ENCODE assay signal across 15 mouse cellular contexts in genomic region chr17:29422912-29423504, GRCm38 (mm10).
DNase-seq lines count a peak whose midpoint lies in the region; ATAC-seq and TF ChIP-seq lines count a peak whose summit lies in the region.
"Had no signal": no experiment of that assay in that cellular context is flagged by ENCODE, and none has a peak within 500 bp of the region (broad histone marks: within the 10 kb centered on the region; RNA-seq: fewer than 3 reads in every experiment).

No protein-coding gene starts in this region.

- TF ChIP-seq CTCF in liver, postnatal 0 days (IDR thresholded peaks at IDR 0.05; ENCODE audit: low read depth), result no peak

- H3K9me3 ChIP-seq in liver, postnatal 0 days (ENCODE audit: low read length), result no peaks in the 10 kb centered on the region
- H3K9me3 ChIP-seq: hindbrain, embryonic 13.5 days; limb, embryonic 15.5 days; neural tube, embryonic 15.5 days had no signal

- no peaks in the 10 kb centered on the region for H3K27me3 ChIP-seq in liver, postnatal 0 days (ENCODE audit: insufficient read depth, low read length)
- H3K27me3 ChIP-seq: hindbrain, embryonic 13.5 days; limb, embryonic 15.5 days; neural tube, embryonic 15.5 days had no signal

- peak; percentile 66 for DNase-seq in gastrocnemius, adult 18-20 months (ENCODE audit: low spot score)
- DNase-seq in gastrocnemius, postnatal 4 days (ENCODE audit: low spot score in 2 of 2), result no peak
- peak; percentile 54 for DNase-seq in gastrocnemius, postnatal 14 days
- peak; percentile 78 to 86 for DNase-seq in heart, postnatal 10 days
- no peak for DNase-seq in liver, postnatal 0 days
- DNase-seq in left cerebral cortex, postnatal 36 days (ENCODE audit: low spot score in 2 of 2), result no peak
- no peak for DNase-seq in right cerebral cortex, postnatal 4 days
- DNase-seq in cerebellum, adult 11 months, result no peak
- DNase-seq: kidney, adult 9 months; thymus, postnatal 4 days had no signal

- no peak for TF ChIP-seq EP300 in liver, postnatal 0 days (IDR thresholded peaks at IDR 0.05; ENCODE audit: low read depth)

- H3K4me1 ChIP-seq in liver, postnatal 0 days (ENCODE audit: insufficient read depth), result peaks cover 29% of the 10 kb centered on the region
- H3K4me1 ChIP-seq: neural tube, embryonic 15.5 days had no signal

- no peak overlapping the region for H3K9ac ChIP-seq in liver, postnatal 0 days (replicated peaks)
- H3K9ac ChIP-seq: hindbrain, embryonic 13.5 days; limb, embryonic 15.5 days; neural tube, embryonic 15.5 days had no signal

- ATAC-seq in liver, postnatal 0 days, result peak; percentile 69

- intact Hi-C loops in gastrocnemius, postnatal 14 days (cut with DNase I; ENCODE audit: low total_unique reads), result no loop called here
- intact Hi-C loops in heart, postnatal 10 days (cut with DNase I), result loop anchor here (5.0 kb wide), 1 partner anchor 34 kb away; no protein-coding TSS in a partner anchor
- intact Hi-C loops in left cerebral cortex, postnatal 36 days (cut with DNase I), result no loop called here

- H3K36me3 ChIP-seq in liver, postnatal 0 days (replicated peaks; ENCODE audit: insufficient read depth, low read length), result no peaks in the 10 kb centered on the region
- H3K36me3 ChIP-seq: hindbrain, embryonic 13.5 days; limb, embryonic 15.5 days; neural tube, embryonic 15.5 days had no signal

- 72% methylated on average over 8 of the region's 8 CpGs for WGBS in liver, postnatal 0 days (ENCODE audit: insufficient replicate concordance)

- H3K4me3 ChIP-seq in liver, postnatal 0 days (ENCODE audit: low read depth, low read length), result no peak overlapping the region
- H3K4me3 ChIP-seq: hindbrain, embryonic 13.5 days; left cerebral cortex, adult 2 months; limb, embryonic 15.5 days; neural tube, embryonic 15.5 days had no signal

- no peak overlapping the region for H3K4me2 ChIP-seq in liver, postnatal 0 days (ENCODE audit: low read depth, low read length)
- H3K4me2 ChIP-seq: hindbrain, embryonic 13.5 days; limb, embryonic 15.5 days; neural tube, embryonic 15.5 days had no signal

- 0 out of 2 replicates have a peak overlapping the region, but pooled peaks have one; percentile 29 for H3K27ac ChIP-seq in liver, postnatal 0 days (ENCODE audit: low read depth)
- H3K27ac ChIP-seq: hindbrain, embryonic 13.5 days; left cerebral cortex, adult 2 months; limb, embryonic 15.5 days; macrophage; neural tube, embryonic 15.5 days had no signal

Comparison
In these comparisons a context has a peak if more than half of its experiments do, and no peak if none do; other contexts are left out.
1. DNase-seq: peak in gastrocnemius, adult 18-20 months (single experiment), gastrocnemius, postnatal 14 days (single experiment) and heart, postnatal 10 days (2 of 2); none in gastrocnemius, postnatal 4 days (0 of 2), liver, postnatal 0 days (single experiment), left cerebral cortex, postnatal 36 days (0 of 2), right cerebral cortex, postnatal 4 days (single experiment) and cerebellum, adult 11 months (single experiment).